Mouse (Mus musculus) yolk sac, embryonic 10.5 days (tissue): Measurements from ENCODE around the gene Ccdc110.

Experiments used
- DNase-seq: peaks from one replicate; pipeline ENCODE4 v3.0.0-alpha.2; 2017; ENCODE audit warnings: low spot score

Gene Ccdc110

DNA sequence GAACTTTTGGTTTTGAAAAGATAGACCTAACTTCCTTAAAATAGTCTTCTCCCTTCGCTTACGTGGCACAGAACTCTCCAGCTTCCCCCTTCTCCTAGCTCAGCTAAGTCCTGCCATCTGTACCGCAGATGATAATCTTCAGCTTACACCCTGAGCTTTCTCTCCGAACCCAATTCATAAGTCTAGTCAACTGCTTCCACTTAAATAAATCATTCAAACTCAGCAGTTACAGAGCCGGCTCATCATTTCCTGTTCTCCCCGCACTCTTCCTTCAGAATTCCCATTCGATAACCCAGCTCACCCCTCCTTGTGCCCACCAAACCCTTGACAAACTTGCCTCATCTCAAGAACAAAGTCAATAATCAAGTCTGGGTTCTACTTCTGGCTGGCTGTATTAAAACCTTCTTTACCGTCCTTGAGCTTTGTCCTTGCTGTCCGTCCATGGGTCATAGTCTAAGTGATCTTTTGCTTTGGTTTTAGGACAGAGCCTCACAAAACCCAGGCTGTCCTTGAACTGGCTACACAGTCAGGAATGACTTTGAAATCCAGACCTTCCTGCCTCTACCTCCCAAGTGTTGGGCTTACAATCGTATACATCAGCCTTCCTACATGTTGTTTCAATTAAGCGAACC lies 41.5 kb downstream of the Ccdc110 start:
- DNase-seq: no peak

DNA sequence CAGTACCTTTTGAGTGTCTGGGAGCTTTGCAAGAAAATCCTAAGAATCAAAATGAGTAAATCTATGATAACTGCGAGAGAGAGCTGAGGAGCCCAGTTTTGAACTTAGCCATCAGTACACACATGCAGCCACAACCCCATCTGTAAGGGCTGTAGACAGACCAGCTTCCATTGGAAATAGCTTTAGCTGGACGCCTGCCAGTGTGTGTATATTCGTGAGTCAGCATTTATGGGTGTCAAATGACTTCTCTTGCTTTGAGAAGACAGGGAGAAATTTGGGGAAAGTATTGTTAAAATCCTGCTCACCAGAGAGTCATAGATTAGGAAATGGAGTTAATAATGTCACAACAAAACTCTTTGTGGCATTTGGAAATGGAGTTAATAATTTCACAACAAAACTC lies 52.2 kb downstream of the Ccdc110 start:
- no peak for DNase-seq

DNA sequence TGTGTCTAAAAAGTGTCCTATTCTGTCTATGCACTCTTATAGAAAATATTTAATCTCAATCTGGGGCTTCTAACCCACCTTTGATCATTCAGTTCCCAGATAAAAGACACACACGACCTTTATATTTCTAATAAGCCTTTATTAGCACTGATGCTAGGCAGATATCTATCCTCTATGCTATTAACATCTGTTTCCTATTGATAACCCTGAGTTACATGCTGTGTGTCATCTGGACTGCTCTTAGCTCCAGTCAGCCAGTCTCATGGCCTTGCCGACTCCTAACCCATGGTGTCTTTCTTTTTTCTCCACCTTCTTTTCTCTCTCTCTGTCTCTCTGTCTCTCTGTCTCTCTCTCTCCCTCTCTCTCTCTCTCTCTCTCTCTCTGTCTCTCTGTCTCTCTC lies 53.8 kb downstream of the Ccdc110 start:
- no peak for DNase-seq

DNA sequence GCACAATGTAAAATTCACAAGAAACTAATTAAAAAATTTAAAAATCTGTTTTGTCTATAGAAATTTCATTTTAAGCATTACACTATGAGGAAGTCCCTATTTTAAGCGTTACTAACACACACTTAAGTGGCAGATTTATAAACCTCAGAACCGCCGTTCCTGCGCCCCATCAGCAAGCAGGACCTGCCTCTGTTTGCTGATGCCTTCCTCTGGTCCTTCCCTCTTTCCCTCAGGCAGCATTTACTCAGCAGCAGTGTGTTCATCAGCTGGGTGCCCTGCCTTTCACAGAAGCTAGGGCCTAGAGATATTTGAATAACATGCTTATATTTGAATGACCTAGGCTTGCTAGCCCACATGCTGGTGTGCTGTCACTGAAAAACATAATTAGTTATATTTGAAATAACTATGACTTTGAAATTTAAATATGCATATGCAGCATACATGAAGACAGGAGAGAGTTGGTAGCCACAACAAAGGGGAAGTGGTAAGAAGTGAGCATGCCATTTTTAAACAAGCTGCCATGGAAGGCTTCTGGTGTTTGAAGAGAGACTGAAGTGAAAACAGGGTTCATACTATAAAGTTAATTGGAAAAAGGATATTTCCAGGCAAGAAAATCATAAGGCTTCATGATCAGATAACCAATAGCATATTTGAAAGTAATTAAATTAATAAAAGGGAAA lies 56.4 kb downstream of the Ccdc110 start:
- DNase-seq: no peak
